Mouse (Mus musculus) stomach, embryonic 16.5 days (tissue): Measurements from ENCODE around the gene Tex12. TPM values are rescaled to one million over a fixed set of nuclear protein-coding genes. Genes with fewer than 3 reads are reported as not detected.

Experiments
- ATAC-seq: fragments of 200-750 bp; cut with Nextera tagmentation; 2 replicates; pipeline ENCODE4 v1.8.0; 2017; ENCODE audit warnings: moderate number of reproducible peaks, moderate TSS enrichment; ENCODE audit not compliant: insufficient read depth, low FRiP score
- H3K27ac ChIP-seq: fragments of 300-500 bp; sonication (generic); 2 replicates; pipeline ENCODE4 v1.5.1; 2014; ENCODE audit warnings: low read length
- H3K27me3 ChIP-seq: fragments of 300-500 bp; sonication (generic); 2 replicates; pipeline ENCODE4 v1.6.1; 2014; ENCODE audit warnings: low read length, control low read depth, mixed read lengths; ENCODE audit not compliant: control insufficient read depth, insufficient read depth
- H3K36me3 ChIP-seq: fragments of 300-500 bp; sonication (generic); 2 replicates; pipeline ENCODE4 v1.6.1; 2014; ENCODE audit warnings: low read length; ENCODE audit not compliant: control insufficient read depth, insufficient read depth
- H3K4me1 ChIP-seq: fragments of 300-500 bp; sonication (generic); 2 replicates; pipeline ENCODE4 v1.6.1; 2014; ENCODE audit warnings: low read length, control low read depth, mixed read lengths; ENCODE audit not compliant: control insufficient read depth, insufficient read depth
- H3K4me2 ChIP-seq: fragments of 300-500 bp; sonication (generic); 2 replicates; pipeline ENCODE4 v1.6.1; 2014; ENCODE audit warnings: low read depth, low read length, mixed read lengths
- H3K4me3 ChIP-seq: fragments of 300-500 bp; sonication (generic); replicated peaks from 2 replicates; pipeline ENCODE4 v1.5.1; 2014; ENCODE audit warnings: mild to moderate bottlenecking, low read length
- H3K9ac ChIP-seq: fragments of 300-500 bp; sonication (generic); 2 replicates; pipeline ENCODE4 v1.6.1; 2014; ENCODE audit warnings: low read length
- H3K9me3 ChIP-seq: fragments of 300-500 bp; sonication (generic); replicated peaks from 2 replicates; pipeline ENCODE4 v1.6.1; 2016; ENCODE audit warnings: low read length, control low read depth; ENCODE audit not compliant: control insufficient read depth
- WGBS: fragments of 180-500 bp; shearing (Covaris S2); extraction: QIAGEN DNeasy Blood & Tissue Kit; methylation state at CpG from one replicate; pipeline ENCODE4 v1.1.7; 2014; 5-methylcytosine and 5-hydroxymethylcytosine counted together
- polyA plus RNA-seq: library from polyadenylated mRNA; unstranded; fragments of >200 nt; fragmentation: Nextera tagmentation; extraction: Ambion mirVana; gene quantifications from 2 replicates; pipeline ENCODE4 v1.2.1, GENCODE M21; 2015

Gene Tex12
- polyA plus RNA-seq, 1 experiment from 2014 or later = 0.13 TPM

- Histone ChIP-seq H3K4me2 (no peak overlapping the region), H3K36me3 (no peaks in the 10 kb centered on the region), H3K9ac (no peak overlapping the region), H3K27ac (no peak overlapping the region), H3K4me3 (no peak overlapping the region), H3K27me3 (no peaks in the 10 kb centered on the region), H3K9me3 (no peaks in the 10 kb centered on the region), H3K4me1 (no peaks in the 10 kb centered on the region)
- no peak for ATAC-seq
- WGBS = 55% methylated on average over 4 of the region's 4 CpGs
Measured at GRCm38 (mm10) chr9:50565940-50566339, 4.8 kb upstream of the Tex12 start.

DNA sequence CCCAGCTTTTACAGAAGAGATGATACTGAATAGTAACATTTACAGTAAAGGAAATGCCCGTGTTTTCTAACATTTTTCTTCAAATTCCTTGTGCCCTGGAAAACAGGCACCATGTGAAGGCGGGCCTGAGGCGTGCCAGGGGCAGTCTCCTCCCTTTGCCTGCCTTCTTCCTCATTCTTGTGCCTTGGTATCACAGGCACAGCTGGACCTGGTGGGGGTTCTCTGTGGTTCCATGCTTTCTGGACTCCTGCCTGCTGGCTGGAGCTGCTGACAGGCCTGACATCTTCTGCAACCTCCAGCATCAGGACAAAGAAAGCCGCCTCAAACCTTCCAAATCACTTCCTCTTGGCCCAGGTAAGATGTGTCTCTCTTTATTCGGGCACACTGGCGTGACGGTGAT is 4.0 kb upstream of the Tex12 start:
- H3K27me3 ChIP-seq = no peaks in the 10 kb centered on the region
- H3K27ac ChIP-seq = no peak overlapping the region
- H3K36me3 ChIP-seq = no peaks in the 10 kb centered on the region
- ATAC-seq = no peak
- no peak overlapping the region for H3K9ac ChIP-seq
- 71% methylated on average over 7 of the region's 7 CpGs for WGBS
- no peaks in the 10 kb centered on the region for H3K9me3 ChIP-seq
- no peaks in the 10 kb centered on the region for H3K4me1 ChIP-seq
- H3K4me2 ChIP-seq = 0 out of 2 replicates have a peak overlapping the region, but pooled peaks have one; percentile 5
- no peak overlapping the region for H3K4me3 ChIP-seq

GRCm38 (mm10) chr9:50561918-50562360 is 814 bp upstream of the Tex12 start:
- Histone ChIP-seq H3K4me1 (no peaks in the 10 kb centered on the region), H3K27ac (no peak overlapping the region), H3K4me2 (no peak overlapping the region), H3K27me3 (no peaks in the 10 kb centered on the region), H3K4me3 (no peak overlapping the region), H3K9ac (no peak overlapping the region), H3K36me3 (no peaks in the 10 kb centered on the region), H3K9me3 (no peaks in the 10 kb centered on the region)
- ATAC-seq = no peak
- whole genome bisulfite sequencing = 81% methylated on average over 2 of the region's 2 CpGs

DNA sequence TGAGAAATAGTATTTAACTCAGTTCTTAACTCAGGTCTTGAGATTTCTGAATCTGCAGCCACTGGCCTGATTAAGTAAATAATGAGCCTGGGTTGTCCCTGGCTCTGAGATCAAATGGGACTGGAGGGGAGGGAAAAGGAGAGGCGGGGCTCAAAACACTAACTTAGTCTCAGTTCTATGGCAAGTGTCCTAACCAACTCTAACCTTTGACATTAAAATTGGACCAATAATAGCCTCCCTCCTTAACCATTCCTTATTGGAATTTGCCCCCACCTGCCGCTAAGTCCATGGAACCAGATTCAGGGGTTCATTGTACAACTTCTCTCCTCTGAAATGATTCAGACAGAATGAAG is 6.1 kb downstream of the Tex12 start, which contains the start of gene Bco2:
TSS of gene Bco2 (minus strand) at position 88 of the 353 bp plus-strand sequence.
- 0 out of 2 replicates have a peak within 1 kb of the TSS, but pooled peaks have one; percentile 13 for H3K4me3 ChIP-seq
- 36% methylated on average over 2 of the region's 2 CpGs for WGBS
- H3K27ac ChIP-seq = peak within 1 kb of the TSS; percentile 70
- no peaks in the 10 kb centered on the region for H3K27me3 ChIP-seq
- no peaks in the 10 kb centered on the region for H3K4me1 ChIP-seq
- no peaks in the 10 kb centered on the region for H3K36me3 ChIP-seq
- no peaks in the 10 kb centered on the region for H3K9me3 ChIP-seq
- peak within 1 kb of the TSS; percentile 38 for H3K4me2 ChIP-seq
- peak within 1 kb of the TSS; percentile 54; the same call in 1 of the 2 replicates for H3K9ac ChIP-seq
- ATAC-seq = no peak

- Histone ChIP-seq H3K36me3 (no peaks in the 10 kb centered on the region), H3K4me1 (no peaks in the 10 kb centered on the region), H3K9ac (peak within 1 kb of the TSS; percentile 54; the same call in 1 of the 2 replicates), H3K4me2 (peak within 1 kb of the TSS; percentile 38), H3K9me3 (no peaks in the 10 kb centered on the region), H3K27ac (peak within 1 kb of the TSS; percentile 70), H3K4me3 (0 out of 2 replicates have a peak within 1 kb of the TSS, but pooled peaks have one; percentile 13), H3K27me3 (no peaks in the 10 kb centered on the region)
- 25% methylated on average over 12 of the region's 12 CpGs for WGBS
- ATAC-seq = no peak
Measured at GRCm38 (mm10) chr9:50554241-50555093, 6.7 kb downstream of the Tex12 start, which contains the start of gene Il18. TSS of gene Il18 (plus strand) at chr9:50554827.

DNA sequence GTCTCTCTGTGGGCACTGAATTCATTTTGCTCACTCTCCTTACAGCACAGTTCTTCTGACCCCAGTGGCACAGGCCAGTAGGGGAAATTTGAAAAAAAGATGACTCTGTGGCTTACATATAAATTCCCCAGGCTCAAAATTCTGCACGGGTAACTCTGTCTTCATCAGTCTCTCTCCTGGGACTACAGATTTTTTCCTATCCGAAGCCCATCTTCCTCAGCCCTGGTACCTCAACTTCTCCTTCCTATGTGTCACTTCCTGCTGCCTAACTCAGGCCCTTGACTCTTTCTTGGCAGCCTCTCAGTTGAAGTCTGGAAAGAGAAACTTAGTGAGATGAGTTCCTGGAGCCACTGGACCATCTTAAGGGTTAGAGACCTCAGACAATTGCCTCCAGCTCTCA is 7.6 kb downstream of the Tex12 start:
- Histone ChIP-seq H3K27me3 (no peaks in the 10 kb centered on the region), H3K4me2 (no peak overlapping the region), H3K4me1 (no peaks in the 10 kb centered on the region), H3K9me3 (no peaks in the 10 kb centered on the region), H3K27ac (no peak overlapping the region), H3K36me3 (no peaks in the 10 kb centered on the region), H3K4me3 (no peak overlapping the region), H3K9ac (no peak overlapping the region)
- 65% methylated on average over 2 of the region's 2 CpGs for WGBS
- ATAC-seq = no peak

DNA sequence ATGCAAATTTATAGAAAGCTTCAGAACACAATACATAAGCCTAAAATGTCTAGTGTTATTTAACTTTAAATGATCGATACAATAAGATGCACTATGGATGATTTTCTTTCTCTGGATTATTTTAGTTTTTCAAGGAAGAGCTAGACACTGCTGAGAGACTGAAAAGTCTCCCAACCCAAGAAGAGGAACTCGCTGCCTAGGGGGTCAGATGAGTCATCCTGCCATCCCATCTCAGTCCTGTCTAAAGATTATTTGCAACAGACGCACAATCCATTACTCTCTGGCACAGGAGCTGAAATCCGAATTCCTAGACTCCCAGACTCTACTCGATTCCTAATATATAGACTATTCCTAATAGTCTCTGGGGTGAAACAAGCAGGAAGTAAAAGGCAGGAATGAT is 8.9 kb downstream of the Tex12 start:
- Histone ChIP-seq H3K4me3 (no peak overlapping the region), H3K9ac (no peak overlapping the region), H3K4me2 (no peak overlapping the region), H3K9me3 (no peaks in the 10 kb centered on the region), H3K4me1 (no peaks in the 10 kb centered on the region), H3K27me3 (no peaks in the 10 kb centered on the region), H3K36me3 (no peaks in the 10 kb centered on the region), H3K27ac (no peak overlapping the region)
- WGBS = 63% methylated on average over 5 of the region's 5 CpGs
- no peak for ATAC-seq

DNA sequence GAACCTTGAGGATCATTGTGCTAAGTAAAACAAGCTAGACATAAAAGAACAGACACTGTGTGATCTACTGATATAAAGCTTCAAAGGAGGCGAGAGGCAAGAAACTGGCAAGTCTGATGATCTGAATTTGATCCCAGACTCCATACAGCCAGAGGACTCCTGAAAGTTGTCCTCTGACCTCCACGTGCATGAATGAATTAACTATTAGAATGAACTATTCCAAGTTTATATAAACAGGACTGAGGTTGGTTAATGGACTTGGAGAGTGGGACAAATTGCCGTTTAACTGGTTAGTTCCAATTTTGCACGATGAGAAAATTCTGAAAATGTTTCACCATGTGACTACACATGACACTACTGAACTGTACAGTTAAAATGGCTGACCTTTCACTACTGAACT is 12.2 kb downstream of the Tex12 start:
- WGBS = 67% methylated on average over 4 of the region's 4 CpGs
- Histone ChIP-seq H3K4me1 (no peaks in the 10 kb centered on the region), H3K36me3 (no peaks in the 10 kb centered on the region), H3K4me3 (no peak overlapping the region), H3K4me2 (no peak overlapping the region), H3K27ac (no peak overlapping the region), H3K9me3 (no peaks in the 10 kb centered on the region), H3K9ac (no peak overlapping the region), H3K27me3 (no peaks in the 10 kb centered on the region)
- no peak for ATAC-seq

- no peak overlapping the region for H3K4me2 ChIP-seq
- H3K36me3 ChIP-seq = no peaks in the 10 kb centered on the region
- 41% methylated on average over 5 of the region's 5 CpGs for WGBS
- no peaks in the 10 kb centered on the region for H3K9me3 ChIP-seq
- H3K4me3 ChIP-seq = no peak overlapping the region
- H3K4me1 ChIP-seq = no peaks in the 10 kb centered on the region
- H3K27ac ChIP-seq = no peak overlapping the region
- no peak overlapping the region for H3K9ac ChIP-seq
- H3K27me3 ChIP-seq = no peaks in the 10 kb centered on the region
- ATAC-seq = no peak
Measured at GRCm38 (mm10) chr9:50547859-50548478, 13.2 kb downstream of the Tex12 start.
